Mouse (Mus musculus): Measurements from ENCODE around the gene Gsap.
"Not testable (repeated sequence)": the region's sequence is repeated elsewhere in the genome, so short reads cannot be mapped to it uniquely, and the experiment has no call there.

The Gsap gene

DNA sequence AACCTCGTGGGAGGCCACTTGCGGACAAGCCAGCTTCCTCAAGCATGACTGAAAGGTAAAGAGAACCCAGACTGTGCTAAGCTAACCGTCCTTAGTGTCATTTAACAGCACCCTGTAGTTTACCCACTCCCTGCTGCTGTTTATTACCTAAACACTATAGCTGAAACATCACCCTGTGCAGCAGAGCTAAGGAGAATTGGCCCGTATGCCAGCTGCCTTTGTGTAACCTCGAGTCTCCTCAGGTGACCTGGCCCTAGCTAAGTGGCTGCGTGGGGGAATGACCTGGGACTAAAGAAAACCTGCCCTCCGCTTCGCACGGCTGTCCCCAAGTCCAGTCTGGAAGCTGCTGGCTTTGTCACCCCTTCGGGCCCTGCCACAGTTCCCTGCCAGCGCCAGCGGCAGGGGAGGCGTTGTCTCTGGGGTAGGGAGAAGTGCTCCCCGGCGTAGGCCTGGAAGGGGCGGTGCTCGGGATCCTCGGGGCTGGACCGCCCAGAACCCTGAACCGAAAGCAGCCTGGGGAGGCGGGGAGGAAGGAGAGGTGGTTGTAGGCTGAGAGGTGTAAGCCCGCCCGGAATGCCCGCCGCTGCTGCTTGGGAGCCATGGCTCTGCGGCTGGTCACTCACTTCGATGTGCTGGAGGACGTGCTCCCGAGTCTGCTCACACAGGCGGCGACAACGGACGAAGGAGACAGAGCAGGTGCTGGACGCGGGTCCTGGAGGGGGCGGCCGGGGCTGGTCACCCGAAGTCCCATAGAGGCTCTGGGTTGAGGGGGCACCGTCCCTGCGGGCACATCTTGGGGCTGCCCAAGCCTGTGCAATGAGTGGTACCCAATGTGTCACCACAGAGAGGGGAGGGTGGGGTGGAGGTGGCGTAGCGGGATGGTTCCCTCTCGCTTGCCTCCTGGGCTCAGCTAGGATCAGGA is at the start of gene Gsap:
TSS of gene Gsap (plus strand) at position 492 of the 922 bp plus-strand sequence.
- peak; percentile 87 for DNase-seq

DNA sequence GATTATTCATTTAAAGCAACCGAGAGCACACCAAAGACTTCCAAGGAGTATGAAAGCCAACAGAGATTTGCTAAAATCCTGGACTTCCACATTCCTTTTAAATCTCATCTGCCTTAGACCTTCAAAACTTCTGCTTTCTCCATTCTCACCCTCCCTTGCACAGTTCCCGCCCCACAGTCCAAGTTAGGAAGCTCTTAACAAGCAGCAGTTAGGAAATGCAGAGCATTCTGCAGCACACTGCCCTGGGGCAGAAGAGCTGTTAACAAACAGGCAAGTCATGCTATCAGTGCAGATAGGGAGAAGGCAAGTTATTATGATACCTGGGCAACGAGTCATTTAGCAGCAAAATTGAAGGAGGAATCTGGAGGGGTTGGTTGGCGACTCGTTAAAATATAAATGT is 49.5 kb upstream of the Gsap start:
- no peak for DNase-seq

- DNase-seq, result peak; percentile 18
Measured at GRCm38 (mm10) chr5:21139505-21139904, 46.5 kb upstream of the Gsap start.

- not testable (repeated sequence) for DNase-seq
Measured at GRCm38 (mm10) chr5:21141133-21141551, 44.9 kb upstream of the Gsap start.

GRCm38 (mm10) chr5:21141626-21142025 is 44.4 kb upstream of the Gsap start:
- DNase-seq, result no peak

DNA sequence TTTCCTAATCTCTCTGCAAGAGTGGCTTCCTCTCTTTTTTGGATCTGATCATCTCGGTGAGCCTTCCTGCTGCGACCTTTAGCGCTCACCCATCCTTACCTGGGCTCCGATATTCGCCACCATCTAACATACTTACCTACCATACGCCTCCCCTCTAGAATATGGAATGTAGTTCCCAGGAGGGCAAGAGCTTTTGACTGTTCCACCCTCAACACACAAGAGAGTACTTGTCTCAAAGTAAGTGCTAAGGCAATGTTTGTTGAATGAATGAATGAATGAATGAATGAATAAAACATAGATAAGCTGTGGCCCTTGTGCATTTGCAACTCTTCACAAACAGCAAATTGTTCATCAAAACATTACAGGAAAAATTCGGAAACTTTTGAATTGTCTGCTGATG is 43.0 kb upstream of the Gsap start:
- DNase-seq, result no peak

DNA sequence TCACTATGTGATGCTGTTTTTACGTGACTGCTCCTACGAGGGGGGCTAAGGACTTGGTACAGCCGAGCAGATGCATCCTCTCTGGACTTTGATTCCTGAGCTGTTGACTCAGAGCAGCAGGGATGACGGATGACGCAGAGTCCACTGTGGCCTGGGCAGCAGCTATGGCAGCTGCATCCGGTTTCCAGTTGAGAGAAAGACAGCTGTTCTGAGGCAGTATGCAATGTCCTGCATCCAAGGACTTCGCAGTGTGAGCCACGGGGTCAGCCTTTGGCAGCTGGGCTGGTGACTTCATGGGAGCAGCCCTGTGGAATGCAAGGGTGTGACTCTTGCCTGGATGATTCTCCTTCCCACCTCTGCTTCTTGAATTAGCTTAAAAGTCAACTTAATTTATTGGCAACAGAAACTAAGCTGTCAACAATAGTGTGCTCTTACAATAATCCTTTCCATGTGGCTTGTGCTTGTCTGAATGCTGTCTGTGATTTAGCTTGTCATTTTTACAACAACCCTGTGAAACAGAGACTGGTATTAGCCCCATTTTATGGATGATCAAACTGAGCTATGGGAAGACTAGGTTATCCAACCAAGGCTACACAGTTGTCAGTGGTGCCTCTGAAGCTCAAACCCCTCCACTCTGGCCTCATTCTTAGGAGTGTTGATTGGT is 41.4 kb upstream of the Gsap start:
- DNase-seq, result peak; percentile 57

GRCm38 (mm10) chr5:21148358-21148757 is 37.7 kb upstream of the Gsap start:
- DNase-seq, result no peak

GRCm38 (mm10) chr5:21153672-21154071 is 32.4 kb upstream of the Gsap start:
- DNase-seq, result no peak

GRCm38 (mm10) chr5:21156770-21157169 is 29.3 kb upstream of the Gsap start:
- DNase-seq, result no peak

DNA sequence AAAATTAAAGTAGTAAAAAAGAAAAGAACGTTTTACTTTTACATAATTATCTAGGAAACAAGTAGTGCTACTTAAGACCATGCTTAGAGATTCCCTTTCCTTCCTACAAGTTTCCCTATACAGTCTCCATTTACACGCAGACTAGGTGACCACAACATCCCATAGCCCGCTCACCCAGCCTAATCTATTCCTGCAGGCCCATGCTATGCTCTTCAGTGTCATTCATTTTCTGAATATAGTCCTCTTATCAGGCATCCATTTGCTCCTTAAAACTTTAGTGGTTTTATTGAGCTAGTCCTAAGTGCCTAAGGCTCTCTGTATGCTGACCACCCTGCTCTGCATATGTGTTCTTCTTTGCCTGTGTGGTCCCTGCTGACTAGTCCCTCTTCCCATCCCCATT is 26.5 kb upstream of the Gsap start:
- DNase-seq, result no peak

GRCm38 (mm10) chr5:21160781-21161180 is 25.3 kb upstream of the Gsap start:
- no peak for DNase-seq

GRCm38 (mm10) chr5:21163421-21163820 is 22.6 kb upstream of the Gsap start:
- DNase-seq, result no peak

DNA sequence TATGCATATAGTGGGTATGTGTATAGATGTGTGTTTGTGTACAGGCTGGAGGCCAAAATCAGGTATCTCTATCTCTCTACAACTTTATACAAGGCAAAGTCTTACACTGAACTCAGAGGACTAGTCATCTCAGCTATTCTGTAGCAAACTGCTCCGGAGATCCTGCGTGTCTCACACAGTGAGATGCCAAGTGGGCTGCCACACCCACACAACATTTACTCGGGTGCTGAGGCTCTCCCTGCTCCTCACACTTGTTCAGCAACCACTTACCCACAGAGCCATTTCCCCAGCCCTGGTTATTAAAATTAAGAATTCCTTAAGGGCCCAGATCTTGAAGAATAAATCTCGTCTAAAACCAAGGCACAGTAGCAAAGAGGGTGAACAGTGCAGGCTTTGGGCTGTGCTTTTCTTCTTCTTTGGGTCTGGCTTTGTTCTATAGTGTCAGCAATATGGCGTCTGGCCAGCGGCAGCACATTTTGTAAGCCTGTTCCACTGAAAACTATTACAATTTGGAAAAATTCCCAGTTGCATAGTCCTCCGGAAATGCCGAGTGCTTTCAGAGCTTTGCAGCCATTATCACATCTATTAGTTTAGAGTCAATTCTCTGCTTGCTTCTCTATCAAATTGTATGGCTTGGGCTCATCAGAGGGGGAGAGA is 17.2 kb upstream of the Gsap start:
- no peak for DNase-seq

DNA sequence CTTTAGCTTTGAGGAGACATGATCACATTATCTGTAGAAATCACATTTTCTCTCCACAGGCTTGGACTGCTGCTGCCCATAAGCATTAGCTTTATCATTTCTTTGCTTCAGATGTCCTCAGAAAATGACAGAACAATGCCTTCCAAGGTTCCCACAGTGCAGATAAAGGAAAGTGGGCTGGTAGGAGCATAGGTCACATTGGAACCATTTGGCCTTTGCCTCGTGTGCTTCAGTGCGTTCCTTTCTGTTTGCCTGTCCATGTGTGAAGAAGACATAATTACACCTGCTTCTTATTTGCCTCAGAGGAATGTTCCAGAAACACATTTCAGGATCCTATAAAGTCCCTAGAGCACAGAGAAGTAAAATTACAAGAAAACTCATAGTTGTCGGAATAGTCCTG is 16.7 kb upstream of the Gsap start:
- DNase-seq, result no peak

DNA sequence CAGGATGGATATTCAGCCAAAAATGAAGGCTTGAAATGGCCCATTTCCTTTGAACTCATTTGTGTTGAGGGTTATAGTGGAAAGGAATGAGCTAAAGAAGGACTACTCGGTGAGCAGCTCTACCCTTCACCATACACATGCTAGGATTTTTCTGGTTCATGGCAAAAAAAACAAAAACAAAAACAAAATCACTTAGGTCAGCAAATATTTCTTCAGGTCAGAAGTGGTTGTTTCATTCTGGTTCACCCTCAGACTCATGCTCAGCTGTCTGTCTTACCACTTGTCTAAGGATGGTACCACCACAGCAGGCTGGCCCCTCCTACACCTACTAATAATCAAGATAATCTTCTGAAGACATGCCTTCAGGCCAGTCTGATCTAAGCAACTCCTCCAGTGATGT is 16.2 kb upstream of the Gsap start:
- DNase-seq, result no peak

GRCm38 (mm10) chr5:21170440-21170839 is 15.6 kb upstream of the Gsap start:
- DNase-seq, result no peak

DNA sequence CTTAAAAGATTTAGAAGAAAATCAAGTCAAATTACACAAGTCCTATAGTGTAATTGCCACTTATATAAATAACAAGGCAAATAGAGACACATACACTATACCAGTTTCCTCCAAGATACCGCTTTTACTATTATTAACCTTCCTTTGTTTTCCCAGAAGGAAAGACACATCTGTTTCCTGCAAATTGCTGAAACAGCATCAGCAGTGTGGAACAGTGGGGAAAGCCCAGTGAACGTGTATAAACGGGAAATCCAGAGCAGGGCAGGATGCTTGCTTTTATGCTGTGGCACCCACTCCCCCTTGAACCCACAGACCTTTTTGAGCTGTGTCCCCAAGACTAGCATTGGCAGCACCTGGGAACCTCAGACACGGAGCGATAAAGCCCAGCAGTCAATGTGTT is 15.2 kb upstream of the Gsap start:
- DNase-seq, result no peak

- no peak for DNase-seq
Measured at GRCm38 (mm10) chr5:21171336-21171735, 14.7 kb upstream of the Gsap start.

DNA sequence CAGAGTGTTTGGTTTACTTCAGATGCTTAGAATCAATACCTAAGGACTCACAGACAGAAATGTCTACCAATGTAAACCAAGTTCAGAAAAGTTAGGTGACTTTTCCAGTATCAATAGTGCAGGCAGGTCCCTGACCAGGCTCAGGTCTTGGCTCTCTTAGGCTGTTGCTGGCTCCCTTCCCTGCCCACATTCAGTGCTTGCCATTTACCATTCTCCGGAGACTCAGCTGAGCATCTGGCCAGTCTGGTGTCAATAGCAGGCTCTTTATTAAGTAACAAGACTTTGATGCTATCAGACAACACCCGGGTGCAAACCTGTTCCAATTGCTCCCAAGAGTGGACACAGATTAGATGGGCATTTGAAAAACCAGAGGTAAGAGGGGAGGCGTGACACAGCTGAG is 13.7 kb upstream of the Gsap start:
- no peak for DNase-seq

- peak; percentile 11 for DNase-seq
Measured at GRCm38 (mm10) chr5:21175132-21176112, 10.6 kb upstream of the Gsap start.

GRCm38 (mm10) chr5:21179496-21179895 is 6.6 kb upstream of the Gsap start:
- peak; percentile 62 for DNase-seq

All from kidney, adult 11 months (tissue).